Mouse (Mus musculus) cerebellum, adult 9-10 months (tissue): ENCODE results near the gene Hapln4.

Experiments
- DNase-seq: peaks from one replicate; pipeline ENCODE4 v3.0.0; 2022

Hapln4 gene

DNA sequence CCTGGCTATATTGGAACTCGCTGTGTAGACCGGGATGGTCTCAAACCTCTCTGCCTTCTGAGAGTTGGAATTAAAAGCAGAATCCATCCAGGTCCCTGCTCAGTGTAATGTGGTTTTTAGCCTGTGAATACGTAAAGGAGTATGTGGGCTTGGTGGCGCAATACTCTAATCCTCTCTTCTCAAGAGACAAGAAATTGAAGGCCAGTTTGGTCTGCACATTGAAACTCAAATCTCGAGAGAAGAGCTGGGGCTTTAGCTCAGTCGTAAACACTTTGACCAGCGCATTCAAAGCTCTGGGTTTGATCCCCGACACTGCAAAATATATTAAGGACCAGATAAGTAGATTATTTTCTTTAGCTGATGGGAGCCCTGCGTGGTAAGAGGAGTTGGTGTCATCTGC lies 56.7 kb downstream of the Hapln4 start:
- DNase-seq, result no peak
